Comparison of ENCODE assay signal across 10 mouse cellular contexts in the genomic region with DNA sequence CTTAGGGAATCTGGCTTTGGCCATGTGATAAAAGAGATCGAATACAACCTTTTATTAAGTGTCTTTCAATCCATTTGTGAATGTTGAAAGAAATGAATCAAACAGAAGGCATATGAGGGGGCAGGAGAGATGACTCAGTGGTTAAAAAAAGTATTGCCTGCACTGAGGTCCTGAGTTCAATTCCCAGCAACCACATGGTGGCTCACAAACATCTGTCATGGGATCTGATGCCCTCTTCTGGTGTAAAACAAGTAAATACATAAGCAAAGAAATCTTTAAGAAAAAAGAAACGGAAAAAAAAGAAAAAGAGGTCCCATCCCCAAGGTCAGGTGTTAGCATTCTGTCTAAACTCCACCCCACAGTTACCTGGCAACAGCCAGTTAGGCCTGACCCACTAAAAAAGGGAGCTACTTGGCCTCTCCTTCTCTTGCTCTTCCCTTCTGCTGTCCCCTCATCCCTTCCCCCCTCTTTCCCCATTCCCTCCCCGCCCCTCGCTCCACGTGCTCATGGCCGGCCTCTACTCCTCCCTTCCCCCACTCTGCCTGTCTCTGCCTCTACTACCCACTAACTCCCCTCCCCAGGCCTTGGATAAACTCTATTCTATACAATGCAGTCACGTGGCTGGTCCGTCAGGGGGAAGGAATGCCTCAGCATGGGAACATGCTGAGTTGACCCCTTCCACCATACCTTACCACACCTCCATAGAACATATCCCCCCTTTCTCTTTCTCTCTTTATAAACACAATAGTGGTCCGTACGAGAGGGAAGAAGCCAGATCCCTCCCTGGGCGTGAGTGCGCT. TPM values are rescaled to one million over a fixed set of nuclear protein-coding genes. Genes with fewer than 3 reads are reported as not detected.
DNase-seq lines count a peak whose midpoint lies in the region; ATAC-seq and TF ChIP-seq lines count a peak whose summit lies in the region.
"Had no signal": no experiment of that assay in that cellular context is flagged by ENCODE, and none has a peak within 500 bp of the region (broad histone marks: within the 10 kb centered on the region; RNA-seq: fewer than 3 reads in every experiment).

No protein-coding gene starts in this region.

- H3K4me2 ChIP-seq in kidney, embryonic 15.5 days, result no peak overlapping the region
- no peak overlapping the region for H3K4me2 ChIP-seq in kidney, embryonic 14.5 days (replicated peaks; ENCODE audit: low read depth, low read length)
- H3K4me2 ChIP-seq in liver, postnatal 0 days (ENCODE audit: low read depth, low read length), result no peak overlapping the region

- no peak for ATAC-seq in kidney, embryonic 15.5 days (replicated peaks; ENCODE audit: low FRiP score)
- ATAC-seq in kidney, embryonic 14.5 days (ENCODE audit: low FRiP score, low TSS enrichment), result no peak
- ATAC-seq in liver, postnatal 0 days, result no peak

- no peak for TF ChIP-seq POLR2A in ES-Bruce4 (IDR thresholded peaks at IDR 0.05; ENCODE audit: insufficient read depth, low read length)
- no peak for TF ChIP-seq POLR2A in cortical plate, adult 2 months (IDR thresholded peaks at IDR 0.05; ENCODE audit: extremely low read depth, insufficient read depth, low read length)

- WGBS in kidney, embryonic 15.5 days, result 57% methylated on average over 12 of the region's 12 CpGs
- whole genome bisulfite sequencing in kidney, embryonic 14.5 days, result 62% methylated on average over 12 of the region's 12 CpGs
- 67% methylated on average over 12 of the region's 12 CpGs for WGBS in liver, postnatal 0 days (ENCODE audit: insufficient replicate concordance)

- no peak overlapping the region for H3K9ac ChIP-seq in kidney, embryonic 15.5 days
- no peak overlapping the region for H3K9ac ChIP-seq in kidney, embryonic 14.5 days (ENCODE audit: low read depth, low read length)
- H3K9ac ChIP-seq in ES-Bruce4 (ENCODE audit: low read depth, poor library complexity, severe bottlenecking), result peak overlapping the region; percentile 34; the same call in 1 of the 2 replicates
- no peak overlapping the region for H3K9ac ChIP-seq in liver, postnatal 0 days (replicated peaks)

- no peaks in the 10 kb centered on the region for H3K27me3 ChIP-seq in kidney, embryonic 15.5 days
- no peaks in the 10 kb centered on the region for H3K27me3 ChIP-seq in kidney, embryonic 14.5 days (ENCODE audit: control insufficient read depth, insufficient read depth, low read length)
- H3K27me3 ChIP-seq in ES-Bruce4 (ENCODE audit: control insufficient read depth, insufficient read depth, low read length, poor library complexity, severe bottlenecking), result no peaks in the 10 kb centered on the region
- H3K27me3 ChIP-seq in liver, postnatal 0 days (ENCODE audit: insufficient read depth, low read length), result no peaks in the 10 kb centered on the region

- TF ChIP-seq CTCF in ES-Bruce4 (IDR thresholded peaks at IDR 0.05; ENCODE audit: low read depth, low read length), result no peak
- 0 out of 2 replicates have a peak, but pooled peaks have one; percentile 1 for TF ChIP-seq CTCF in cortical plate, adult 2 months (IDR thresholded peaks at IDR 0.05; ENCODE audit: extremely low read depth, insufficient read depth, low read length)
- TF ChIP-seq CTCF in liver, postnatal 0 days (IDR thresholded peaks at IDR 0.05; ENCODE audit: low read depth), result peak; percentile 25; the same call in 1 of the 2 replicates

- peak; percentile 77; the same call in 1 of the 2 replicates for TF ChIP-seq EP300 in ES-Bruce4 (IDR thresholded peaks at IDR 0.05; ENCODE audit: insufficient read depth, low read depth, low read length)
- no peak for TF ChIP-seq EP300 in liver, postnatal 0 days (IDR thresholded peaks at IDR 0.05; ENCODE audit: low read depth)

- H3K9me3 ChIP-seq in kidney, embryonic 15.5 days (replicated peaks), result no peaks in the 10 kb centered on the region
- H3K9me3 ChIP-seq in kidney, embryonic 14.5 days (ENCODE audit: control insufficient read depth, low read length), result no peaks in the 10 kb centered on the region
- no peaks in the 10 kb centered on the region for H3K9me3 ChIP-seq in ES-Bruce4 (replicated peaks; ENCODE audit: control insufficient read depth, insufficient read depth, low read length, poor library complexity, severe bottlenecking)
- no peaks in the 10 kb centered on the region for H3K9me3 ChIP-seq in liver, postnatal 0 days (ENCODE audit: low read length)

- H3K4me1 ChIP-seq in kidney, embryonic 15.5 days, result peaks cover 69% of the 10 kb centered on the region
- peaks cover 47% of the 10 kb centered on the region for H3K4me1 ChIP-seq in kidney, embryonic 14.5 days (ENCODE audit: control insufficient read depth, insufficient read depth, low read length)
- H3K4me1 ChIP-seq in ES-Bruce4 (ENCODE audit: control insufficient read depth, insufficient read depth, low read length), result peaks cover 14% of the 10 kb centered on the region
- peaks cover 28% of the 10 kb centered on the region for H3K4me1 ChIP-seq in cortical plate, adult 2 months (ENCODE audit: control insufficient read depth, insufficient read depth, low read length)
- H3K4me1 ChIP-seq in liver, postnatal 0 days (ENCODE audit: insufficient read depth), result peaks cover 93% of the 10 kb centered on the region

- no peaks in the 10 kb centered on the region for H3K36me3 ChIP-seq in kidney, embryonic 15.5 days
- no peaks in the 10 kb centered on the region for H3K36me3 ChIP-seq in kidney, embryonic 14.5 days (ENCODE audit: control insufficient read depth, insufficient read depth, low read length)
- H3K36me3 ChIP-seq in ES-Bruce4 (ENCODE audit: control insufficient read depth, insufficient read depth, low read length, poor library complexity, severe bottlenecking), result no peaks in the 10 kb centered on the region
- H3K36me3 ChIP-seq in liver, postnatal 0 days (replicated peaks; ENCODE audit: insufficient read depth, low read length), result peaks cover 7% of the 10 kb centered on the region; the same call in 1 of the 2 replicates

- H3K4me3 ChIP-seq in kidney, embryonic 15.5 days (replicated peaks), result no peak overlapping the region
- H3K4me3 ChIP-seq in kidney, embryonic 14.5 days (ENCODE audit: low read length), result no peak overlapping the region
- peak overlapping the region; percentile 21 for H3K4me3 ChIP-seq in ES-Bruce4 (ENCODE audit: low read depth, low read length)
- no peak overlapping the region for H3K4me3 ChIP-seq in cortical plate, adult 2 months (ENCODE audit: insufficient read depth, low read length)
- H3K4me3 ChIP-seq in liver, postnatal 0 days (ENCODE audit: low read depth, low read length), result no peak overlapping the region

- H3K27ac ChIP-seq in kidney, embryonic 15.5 days, result peak overlapping the region; percentile 62; the same call in 1 of the 2 replicates
- no peak overlapping the region for H3K27ac ChIP-seq in kidney, embryonic 14.5 days (ENCODE audit: low read depth, low read length)
- H3K27ac ChIP-seq in ES-Bruce4 (ENCODE audit: insufficient read depth, low read length), result peak overlapping the region; percentile 90
- H3K27ac ChIP-seq in cortical plate, adult 2 months (ENCODE audit: insufficient read depth, low read length), result no peak overlapping the region
- peak overlapping the region; percentile 99 for H3K27ac ChIP-seq in liver, postnatal 0 days (ENCODE audit: low read depth)

- no peak for DNase-seq in liver, postnatal 0 days
- no peak for DNase-seq in thymus, postnatal 36 days
- no peak for DNase-seq in right cerebral cortex, postnatal 14 days
- DNase-seq in gastrocnemius, postnatal 10 days, result no peak
- DNase-seq: kidney, postnatal 14 days had no signal

RNA-seq across cellular contexts. Expression of a gene that starts 3.5 kb away (rescaled TPM):
- 0.22 TPM in 1 of 2 replicates, not detected in the other for polyA plus RNA-seq in kidney, embryonic 15.5 days (2015; fragmentation: Nextera tagmentation; extraction: Ambion mirVana)
- polyA plus RNA-seq in kidney, embryonic 14.5 days (2014; fragmentation: Nextera tagmentation; extraction: Ambion mirVana), result 0.35 TPM in 1 of 2 replicates, not detected in the other
- not detected in 2 replicates for polyA plus RNA-seq in ES-Bruce4 (2011; ENCODE audit: insufficient read depth, insufficient read length, low read depth, missing spikeins)
- not detected in 2 replicates for polyA plus RNA-seq in cortical plate, adult 2 months (2012; rRNA removed)
- polyA plus RNA-seq in liver, postnatal 0 days (2015; fragmentation: Nextera tagmentation; extraction: Ambion mirVana), result 0.14 TPM in 1 of 2 replicates, not detected in the other
- total RNA-seq in gastrocnemius, postnatal 10 days (2021), result not detected
- polyA plus RNA-seq: embryonic facial prominence, embryonic 11.5 days had no signal

RNA-seq across cellular contexts. Expression of a gene that starts 25.6 kb away (rescaled TPM):
- polyA plus RNA-seq in kidney, embryonic 15.5 days (2015; fragmentation: Nextera tagmentation; extraction: Ambion mirVana), result 21.8 and 23.3 TPM in 2 replicates
- 23.0 and 23.2 TPM in 2 replicates for polyA plus RNA-seq in kidney, embryonic 14.5 days (2014; fragmentation: Nextera tagmentation; extraction: Ambion mirVana)
- 36.5 and 38.2 TPM in 2 replicates for polyA plus RNA-seq in ES-Bruce4 (2011; ENCODE audit: insufficient read depth, insufficient read length, low read depth, missing spikeins)
- 59.6 and 64.2 TPM in 2 replicates for polyA plus RNA-seq in cortical plate, adult 2 months (2012; rRNA removed)
- polyA plus RNA-seq in liver, postnatal 0 days (2015; fragmentation: Nextera tagmentation; extraction: Ambion mirVana), result 25.5 and 25.7 TPM in 2 replicates
- total RNA-seq in gastrocnemius, postnatal 10 days (2021), result 10 to 100 TPM; 38.3 to 50.8 TPM

Comparison
In these comparisons a context has a peak if more than half of its experiments do, and no peak if none do; other contexts are left out.
1. H3K27ac ChIP-seq: peak in kidney, embryonic 15.5 days (single experiment), ES-Bruce4 (single experiment) and liver, postnatal 0 days (single experiment); none in kidney, embryonic 14.5 days (single experiment) and cortical plate, adult 2 months (single experiment).